Mouse (Mus musculus) WW6 (cell line): ENCODE data around the gene Hemgn.

Experiments
- DNase-seq: peaks from one replicate; pipeline ENCODE4 v3.0.0-alpha.2; 2013; ENCODE audit warnings: low read depth, low spot score

Gene Hemgn

DNA sequence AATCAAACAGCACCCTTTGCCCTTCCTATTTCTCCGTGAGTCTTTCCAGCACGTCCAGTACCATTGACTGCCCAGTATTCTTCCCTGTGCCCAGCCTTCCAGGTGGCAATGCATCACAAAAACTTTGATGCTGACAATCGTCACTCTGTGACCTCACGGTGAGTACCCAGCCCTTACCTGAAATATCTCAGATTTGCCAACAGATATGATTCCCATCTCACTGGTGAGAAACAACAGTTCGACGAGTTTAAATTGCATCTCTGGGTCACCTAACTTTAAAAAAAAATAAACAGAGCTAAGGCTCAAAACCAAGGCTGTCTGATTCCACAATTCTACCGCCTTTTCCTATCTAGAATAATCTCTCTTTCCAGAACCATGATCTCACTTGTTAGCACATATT, at the start of gene Hemgn:
TSS of gene Hemgn (minus strand) at position 101 of the 400 bp plus-strand sequence.
- DNase-seq, result no peak

DNA sequence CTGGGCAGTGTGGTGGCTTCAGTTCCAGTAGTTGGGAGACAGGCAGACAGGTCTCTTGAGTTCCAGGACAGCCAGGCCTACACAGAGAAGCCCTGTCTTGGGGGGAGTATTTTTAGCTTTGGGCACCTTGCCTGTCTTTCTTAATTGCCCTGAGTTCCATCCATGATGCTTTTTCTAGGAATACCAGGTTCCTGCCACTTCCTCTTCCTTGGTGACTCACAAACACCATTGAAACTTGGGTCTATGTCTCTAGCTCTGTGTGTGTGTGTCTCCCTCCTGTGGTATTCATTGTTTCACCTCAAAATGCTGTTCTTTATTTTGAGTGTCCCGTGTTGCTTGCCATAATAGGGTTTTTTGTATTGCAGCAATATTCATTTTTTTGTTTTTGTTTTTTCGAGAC, 45.1 kb upstream of the Hemgn start:
- no peak for DNase-seq

DNA sequence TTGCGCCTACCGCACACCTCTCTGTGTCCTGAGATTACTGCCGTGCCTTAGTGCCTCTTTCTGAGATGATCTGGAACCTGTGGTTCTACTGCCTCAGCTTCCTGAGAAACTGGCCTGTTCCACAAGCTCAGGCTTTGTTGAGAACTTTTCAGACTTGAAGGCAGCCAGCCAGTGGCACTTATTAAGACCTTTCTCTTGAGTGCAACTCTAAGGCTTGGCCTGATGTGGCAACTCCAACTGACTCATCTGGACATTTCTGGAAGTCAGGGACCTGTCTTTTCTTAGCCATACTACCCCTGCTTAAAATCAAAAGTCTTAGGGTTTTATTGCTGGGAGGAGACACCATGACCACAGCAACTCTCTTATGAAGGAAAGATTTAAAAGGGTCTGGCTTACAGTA, 43.9 kb upstream of the Hemgn start:
- DNase-seq, result no peak

DNA sequence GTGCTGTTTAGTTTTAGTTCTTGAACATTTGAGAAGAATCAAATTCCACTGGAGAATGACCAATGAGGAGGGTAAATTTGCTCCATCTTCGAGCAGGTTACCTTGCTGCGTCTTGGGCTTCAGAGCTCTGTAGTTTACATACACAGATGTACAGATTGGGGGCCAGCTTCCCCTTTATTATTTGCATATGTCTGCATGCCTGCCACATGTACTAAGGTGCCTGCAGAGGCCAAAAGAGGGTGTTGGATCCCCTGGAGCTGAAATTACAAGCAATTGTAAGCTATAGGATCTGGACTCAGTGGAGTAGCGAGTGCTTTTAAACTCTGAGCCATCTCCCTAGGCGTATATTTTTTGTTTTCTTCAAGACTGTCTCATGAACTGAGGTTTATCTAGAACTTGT, 43.5 kb upstream of the Hemgn start:
- no peak for DNase-seq

DNA sequence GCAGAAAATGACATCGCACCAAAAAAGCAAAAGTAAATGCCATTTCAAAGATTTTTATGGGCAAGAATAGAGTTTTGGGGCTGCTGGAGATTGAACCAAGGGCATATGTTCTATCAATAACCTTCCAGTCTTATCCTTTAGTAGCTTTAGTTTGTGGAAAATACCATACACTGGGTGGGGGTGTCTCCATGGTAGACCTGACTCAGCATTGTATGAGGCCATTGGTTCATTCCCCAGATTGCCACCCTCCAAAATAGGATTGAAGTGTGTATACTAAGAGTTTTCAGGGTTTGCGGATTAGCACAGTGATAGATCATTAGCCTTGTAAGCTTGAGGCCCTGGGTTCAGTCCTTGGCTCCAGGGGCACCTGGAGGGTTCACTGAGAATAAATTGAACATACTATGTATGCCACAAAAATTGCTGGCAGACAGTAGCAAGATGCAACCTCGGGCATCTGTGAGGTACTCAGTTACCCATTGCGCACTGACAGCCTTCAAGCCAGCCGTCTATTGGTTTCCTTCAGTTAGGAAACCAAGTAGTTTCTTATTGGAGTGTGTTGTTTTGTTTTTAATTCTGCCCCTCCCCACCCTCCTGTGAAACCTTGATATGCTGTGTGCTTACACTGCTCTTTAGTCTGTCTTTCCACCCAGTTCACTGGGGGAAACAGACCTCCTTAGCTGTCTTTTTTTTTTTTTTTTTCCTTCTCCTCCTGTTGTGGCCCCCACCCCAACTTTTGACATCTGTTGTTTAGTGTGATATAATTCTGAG, 41.0 kb upstream of the Hemgn start:
- no peak for DNase-seq

DNA sequence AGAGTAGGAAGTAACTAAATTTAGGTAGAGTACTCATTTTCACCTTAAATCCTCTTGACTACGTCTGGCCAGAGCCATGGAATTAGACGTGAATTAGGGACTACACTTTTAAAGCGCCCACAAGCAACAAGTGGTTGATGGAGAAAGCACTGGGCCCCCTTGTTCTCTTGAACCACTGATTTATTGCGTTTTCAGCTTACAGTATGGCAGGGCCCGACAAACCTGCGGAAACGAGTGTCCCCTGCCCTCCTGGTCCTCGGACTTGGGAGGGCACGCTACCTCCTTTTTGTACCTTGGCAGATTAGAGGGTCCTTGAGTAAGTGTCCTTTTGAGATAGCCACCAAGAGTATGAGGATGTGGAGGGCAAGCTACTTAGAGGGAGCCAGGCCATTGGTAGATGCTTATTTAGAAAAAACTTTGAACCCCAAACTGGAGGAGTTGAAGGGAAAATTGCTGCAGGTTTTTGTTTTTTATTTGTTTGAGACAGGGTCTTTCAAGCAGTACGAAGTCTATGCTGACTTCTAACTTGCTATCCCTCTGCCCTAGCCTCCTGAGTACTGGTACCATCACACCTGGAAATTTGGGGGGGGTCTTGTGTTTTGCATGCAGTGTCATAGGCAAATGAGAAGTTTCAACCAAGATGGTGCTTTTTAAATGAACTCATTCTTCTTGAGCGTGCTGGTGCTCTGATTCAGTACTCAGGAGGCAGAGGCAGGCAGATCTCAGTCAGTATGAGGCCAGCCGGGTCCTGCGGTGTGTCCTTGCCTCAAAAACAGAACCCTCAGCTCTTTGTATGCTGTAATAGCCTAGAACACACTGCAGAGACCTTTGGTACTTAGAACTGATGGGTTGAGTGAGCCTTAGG, 39.8 kb upstream of the Hemgn start:
- no peak for DNase-seq

DNA sequence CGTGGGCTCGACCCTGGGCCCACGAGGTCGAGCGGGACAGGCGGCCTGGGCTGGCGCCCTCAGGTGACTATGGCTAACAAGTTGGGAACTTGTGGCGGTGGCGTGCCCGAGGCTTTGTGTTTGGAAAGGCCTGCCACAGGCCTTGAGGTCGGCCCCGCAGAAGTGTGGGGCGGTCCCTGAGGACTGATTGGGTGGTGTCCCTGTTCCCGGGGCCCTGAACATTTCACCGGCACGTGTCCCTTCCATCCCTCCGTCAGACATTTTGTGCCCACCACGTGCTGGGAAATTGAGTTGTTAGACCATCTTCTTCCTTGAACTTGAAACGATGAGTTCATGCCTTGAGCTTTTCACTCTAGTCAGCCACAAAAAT, 39.2 kb upstream of the Hemgn start:
- no peak for DNase-seq

DNA sequence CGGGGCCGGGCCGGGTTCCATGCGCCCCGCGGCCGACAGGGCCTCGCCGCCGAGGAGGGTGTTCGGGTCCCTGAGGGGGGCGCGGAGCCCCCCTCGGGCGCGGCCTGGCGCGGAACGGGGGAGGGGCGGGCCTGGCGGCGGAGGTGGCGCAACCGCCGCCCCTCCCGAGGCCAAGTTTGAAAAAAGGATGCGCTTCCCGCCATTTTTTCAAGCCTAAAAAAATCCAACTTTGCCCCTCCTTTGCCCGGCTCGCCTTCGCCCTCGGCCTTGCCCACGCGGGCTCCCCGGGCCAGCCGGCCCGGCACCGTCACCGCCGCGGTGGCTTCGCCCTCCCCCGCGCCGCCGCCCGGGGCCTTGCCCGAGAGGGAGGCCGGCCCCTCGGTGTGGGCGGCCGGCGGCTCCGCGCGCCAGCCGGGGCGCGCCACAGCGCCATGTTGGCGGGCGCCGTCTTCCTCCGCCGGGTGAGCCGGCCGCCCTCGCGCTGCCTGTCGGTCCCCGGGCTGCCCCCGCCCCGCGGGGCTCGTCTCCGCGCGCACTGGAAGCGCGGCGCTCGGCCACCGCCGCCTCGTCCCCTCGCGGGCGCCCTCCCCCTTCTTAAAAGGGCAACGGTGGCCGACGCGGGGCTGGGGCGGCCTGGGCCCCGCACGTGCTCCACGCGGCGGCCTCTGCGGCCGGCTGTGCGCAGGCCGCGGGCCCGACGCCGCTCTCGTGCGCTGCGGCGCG, 38.6 kb upstream of the Hemgn start:
- DNase-seq, result no peak

DNA sequence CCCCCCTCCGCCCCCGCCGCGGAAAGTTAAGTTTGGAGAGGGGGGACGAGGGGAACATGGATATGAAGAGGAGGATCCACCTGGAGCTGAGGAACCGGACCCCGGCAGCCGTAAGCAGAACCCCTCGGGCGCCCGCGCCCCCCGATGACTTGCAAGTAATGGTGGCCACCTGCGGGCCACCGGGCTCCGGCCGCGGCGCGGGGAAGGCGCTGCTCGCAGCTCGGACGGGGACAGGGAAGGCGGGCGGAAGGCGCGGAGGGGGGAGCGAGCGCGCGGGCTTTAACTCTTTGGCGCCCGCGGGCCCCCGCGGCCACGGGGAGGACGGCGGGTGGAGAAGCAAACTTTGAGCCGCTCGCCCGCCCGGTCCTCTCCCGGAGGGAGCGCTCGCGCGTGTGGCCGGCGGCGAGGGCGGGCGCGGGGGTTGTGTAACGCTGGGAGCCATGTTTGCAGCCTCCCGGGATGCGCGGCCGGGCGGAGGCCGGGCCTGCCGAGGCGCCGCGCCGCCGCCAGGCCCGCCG, 38.0 kb upstream of the Hemgn start:
- no peak for DNase-seq

DNA sequence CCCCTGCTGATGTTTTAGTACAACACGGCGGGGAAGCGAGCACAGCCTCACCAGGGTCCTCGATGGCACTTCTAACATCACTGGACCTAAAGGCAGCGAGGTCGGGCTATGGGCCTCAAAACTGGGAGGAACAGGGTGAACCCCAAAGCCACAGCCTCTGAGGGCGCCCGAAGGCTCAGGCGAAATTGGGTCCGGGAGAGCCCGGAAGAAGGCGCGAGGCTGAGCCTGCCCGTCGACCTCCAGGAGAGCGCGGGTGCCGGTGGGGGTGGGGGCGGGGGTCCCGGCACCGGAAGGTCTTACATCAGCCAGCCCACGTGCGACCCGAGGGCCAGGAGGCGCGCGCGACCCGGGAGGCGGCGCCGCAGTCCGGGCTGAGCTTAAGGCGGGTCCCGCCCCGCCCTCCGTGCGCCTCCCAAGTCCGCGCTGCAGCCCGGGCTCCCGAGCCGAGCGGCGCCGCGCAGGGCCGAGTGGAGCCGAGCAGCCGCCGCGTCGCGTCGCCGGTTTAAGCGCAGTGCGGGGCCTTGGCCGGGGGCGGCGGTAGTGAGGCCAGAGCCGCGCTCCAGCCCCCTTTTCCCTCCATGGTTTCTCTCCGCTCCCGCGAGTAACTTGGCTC, 37.3 kb upstream of the Hemgn start, which contains the start of gene Anp32b:
TSS of gene Anp32b (plus strand) at position 384 of the 613 bp plus-strand sequence.
- peak; percentile 83 for DNase-seq

DNA sequence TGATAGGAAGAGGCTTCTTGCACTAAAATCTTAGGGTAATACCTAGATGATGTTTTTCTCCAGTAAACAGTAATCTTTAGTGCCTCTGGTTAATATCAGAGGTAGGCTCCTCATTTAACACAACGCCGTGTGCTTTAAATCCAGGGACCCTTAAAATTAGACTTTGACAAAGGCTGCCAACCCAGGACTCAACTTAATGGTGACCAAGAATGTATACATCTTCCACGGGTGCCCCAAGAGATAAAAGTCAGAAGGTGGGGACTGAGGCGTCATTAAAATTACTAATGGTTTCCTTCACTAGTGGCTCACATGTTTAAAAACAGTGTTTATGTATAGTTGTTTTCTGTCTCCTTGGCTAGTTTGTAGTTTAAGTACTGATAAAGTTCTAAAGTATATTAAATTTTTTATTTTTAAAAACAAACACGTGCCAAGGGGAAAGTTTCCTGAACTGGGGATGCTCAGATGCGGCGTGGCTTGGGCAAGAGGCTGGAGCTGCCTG, 36.8 kb upstream of the Hemgn start:
- no peak for DNase-seq

DNA sequence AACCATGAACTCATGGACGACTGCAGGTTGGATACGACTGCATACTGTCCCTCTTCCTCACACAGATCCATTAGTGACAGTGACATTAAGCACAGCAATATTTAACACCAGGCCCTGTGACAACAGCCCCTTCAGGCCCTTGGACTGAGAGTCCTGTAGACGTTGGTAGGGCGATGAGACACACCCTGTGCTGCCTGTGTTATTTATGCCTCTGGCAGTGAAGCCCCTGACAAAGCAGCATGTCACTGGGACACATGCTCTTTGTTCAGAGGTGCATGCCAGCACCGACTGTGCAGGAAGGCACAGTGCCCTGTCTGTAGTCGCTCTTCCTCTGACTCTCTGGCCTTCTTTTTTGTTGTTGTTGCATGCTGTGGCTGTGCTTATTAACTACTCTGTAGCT, 35.6 kb upstream of the Hemgn start:
- no peak for DNase-seq

DNA sequence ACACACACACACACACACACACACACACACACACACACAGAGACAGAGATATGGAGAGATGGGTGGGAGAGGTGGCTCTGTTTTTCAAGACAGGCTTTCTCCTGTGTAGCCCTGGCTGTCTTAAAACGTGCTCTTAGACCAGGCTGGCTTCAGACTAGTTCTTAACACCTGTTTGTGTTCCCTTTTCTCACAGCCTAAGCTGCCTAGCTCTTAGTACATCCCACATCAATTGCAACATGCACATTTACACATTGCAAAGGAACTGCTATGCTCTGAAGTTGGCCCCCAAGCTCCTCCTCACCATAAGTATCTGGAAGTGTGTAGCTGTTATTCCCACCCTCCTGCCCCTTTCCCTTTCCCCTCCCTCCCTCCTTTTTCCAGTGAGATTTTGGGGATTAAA, 34.2 kb upstream of the Hemgn start:
- DNase-seq, result no peak

DNA sequence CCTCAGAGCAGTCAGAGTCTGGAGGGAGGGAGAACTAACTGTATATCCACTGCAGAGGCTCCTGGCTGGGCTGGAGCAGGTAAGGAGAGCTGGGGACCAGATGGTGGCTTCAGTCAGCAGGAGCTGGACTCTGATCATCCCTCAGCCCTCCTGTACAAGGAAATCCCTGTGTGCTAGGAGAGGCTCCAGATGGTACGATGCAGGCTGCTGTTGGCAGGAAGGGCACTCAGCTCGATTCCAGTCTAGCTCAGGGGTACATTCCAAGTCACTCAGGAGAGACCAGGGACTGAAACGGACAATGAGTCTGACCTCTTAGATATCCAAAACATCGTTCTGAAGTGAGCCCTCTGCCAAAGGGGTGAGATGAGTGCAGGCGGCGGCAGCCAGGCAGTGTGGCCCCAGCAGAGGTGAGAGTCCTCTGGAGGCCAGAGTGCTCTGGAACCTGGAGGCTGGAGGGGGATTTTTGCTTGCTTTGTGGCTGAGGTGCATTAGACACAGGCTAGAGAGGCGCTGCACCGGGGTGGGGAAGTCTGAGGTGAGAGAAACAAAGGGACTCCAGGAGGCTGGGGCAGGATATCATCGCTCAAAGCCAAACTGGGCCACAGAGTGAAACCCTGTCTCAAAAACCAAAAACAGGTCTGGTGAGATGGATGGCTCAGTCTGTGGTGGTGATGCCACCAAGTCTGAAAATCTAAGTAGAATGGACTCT, 32.1 kb upstream of the Hemgn start:
- DNase-seq, result no peak

DNA sequence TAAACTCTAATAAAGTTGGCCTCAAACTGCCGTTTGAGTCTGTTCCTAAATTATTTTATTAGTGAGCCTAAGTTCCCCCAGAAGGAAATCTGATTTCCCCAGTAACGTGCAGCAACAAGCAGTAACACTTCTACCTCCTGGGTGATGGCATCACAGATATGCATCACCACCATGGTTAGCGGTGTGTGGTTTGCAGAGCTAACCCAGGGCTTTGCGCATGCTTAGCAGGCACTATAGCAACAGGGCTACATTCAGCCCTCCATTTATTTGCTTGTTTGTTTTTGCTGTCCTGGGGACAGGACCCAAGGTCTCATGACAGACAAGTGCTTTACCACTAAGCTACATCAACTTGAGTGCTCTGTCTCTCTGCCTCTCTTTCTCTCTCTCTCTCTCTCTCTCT, 29.2 kb upstream of the Hemgn start:
- no peak for DNase-seq

DNA sequence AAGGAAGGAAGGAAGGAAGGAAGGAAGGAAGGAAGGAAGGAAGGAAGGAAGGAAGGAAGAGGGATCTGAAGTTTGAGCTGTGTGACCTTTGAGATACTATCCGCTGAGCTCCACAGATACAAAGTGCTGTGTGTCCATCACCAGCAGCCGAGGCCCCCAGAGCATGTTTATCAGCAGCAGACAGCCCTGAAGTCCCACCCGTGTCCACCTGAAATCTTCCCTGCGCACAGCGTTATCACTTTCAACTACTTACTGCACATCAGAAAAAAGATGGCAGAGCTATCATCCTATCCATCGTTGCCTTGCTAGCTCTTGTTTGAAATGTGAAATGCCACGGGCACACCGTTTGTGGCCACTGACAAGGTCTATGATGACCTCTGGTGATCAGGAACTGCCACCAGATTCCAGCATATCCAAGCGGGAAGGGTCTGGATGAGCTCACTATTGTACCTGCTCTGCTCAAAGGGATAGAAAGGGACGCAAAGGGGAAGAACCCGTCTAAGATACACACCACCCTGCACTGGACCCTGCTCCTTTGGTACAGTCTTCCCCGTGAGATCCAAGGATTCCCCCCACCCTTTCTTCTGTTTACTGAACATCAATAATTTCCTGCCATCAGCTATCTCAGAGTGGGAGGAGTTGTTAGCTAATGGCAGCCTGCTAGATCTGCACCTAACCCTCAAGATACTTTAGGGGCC, 19.2 kb upstream of the Hemgn start:
- DNase-seq, result no peak

DNA sequence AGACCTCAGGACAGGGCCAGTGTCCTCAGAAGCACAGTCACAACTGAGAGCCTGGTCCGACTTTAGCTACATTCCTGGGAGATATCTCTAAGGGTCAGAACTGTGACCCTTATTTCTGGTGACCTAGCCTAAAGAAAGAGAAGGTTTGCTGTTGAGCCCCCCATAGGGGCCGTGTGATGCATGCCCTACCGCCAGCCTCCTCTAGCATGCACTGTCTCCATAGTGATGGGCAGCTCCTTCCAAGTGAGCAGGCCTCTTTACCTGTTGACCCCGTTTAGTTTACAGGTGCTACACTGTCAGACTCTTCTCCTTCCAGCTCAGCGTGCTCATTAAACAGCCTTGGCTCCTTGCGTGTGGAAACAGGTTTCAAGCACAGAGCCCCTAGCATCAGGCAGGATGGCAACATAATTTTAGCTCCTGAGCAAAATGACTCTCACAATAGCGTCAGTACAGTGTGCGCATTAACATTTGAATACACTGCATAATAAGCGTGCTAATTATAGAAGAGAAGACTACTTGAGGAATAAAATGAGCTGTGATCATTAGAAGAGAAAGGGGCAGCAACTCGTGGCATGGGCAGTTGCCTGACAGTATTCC, 15.7 kb upstream of the Hemgn start:
- no peak for DNase-seq

DNA sequence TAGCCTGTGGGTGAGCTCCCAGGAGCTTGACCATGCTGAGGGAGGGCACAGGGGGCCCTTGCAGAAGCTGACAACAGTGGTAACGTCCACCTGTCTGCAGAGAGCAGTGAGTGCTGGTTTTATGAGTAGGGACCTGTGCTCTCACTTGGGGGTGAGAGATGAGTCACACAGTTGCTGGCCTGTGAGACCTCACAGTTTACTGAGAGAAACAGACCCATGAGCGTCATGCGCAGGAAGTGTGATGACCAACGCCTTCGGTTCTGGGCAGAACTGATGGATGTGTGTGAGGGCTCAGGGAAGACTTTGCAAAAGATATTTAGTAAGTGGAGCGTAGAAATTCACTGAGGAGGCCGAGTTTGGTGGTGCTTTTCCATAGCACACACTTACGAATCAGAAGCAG, 9.3 kb upstream of the Hemgn start:
- DNase-seq, result no peak

DNA sequence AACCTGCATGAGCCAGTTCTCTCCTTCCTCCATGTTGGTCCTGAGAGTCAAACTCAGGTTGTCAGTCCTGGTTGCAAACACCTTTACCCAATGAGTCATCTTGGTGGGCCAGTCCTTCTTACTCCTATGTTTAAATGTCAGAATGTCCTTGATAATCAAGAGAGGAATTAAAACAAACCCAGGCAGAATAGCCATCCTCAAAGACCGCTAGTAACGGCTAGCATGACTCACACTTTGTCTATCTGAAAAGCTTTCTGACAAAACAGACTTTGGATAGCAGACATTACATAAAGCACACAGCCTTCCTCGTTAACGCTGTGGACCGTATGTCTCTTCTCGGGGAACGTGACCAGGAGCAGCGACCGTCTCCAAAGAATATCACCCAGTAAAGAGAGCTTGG, 5.5 kb upstream of the Hemgn start:
- no peak for DNase-seq

DNA sequence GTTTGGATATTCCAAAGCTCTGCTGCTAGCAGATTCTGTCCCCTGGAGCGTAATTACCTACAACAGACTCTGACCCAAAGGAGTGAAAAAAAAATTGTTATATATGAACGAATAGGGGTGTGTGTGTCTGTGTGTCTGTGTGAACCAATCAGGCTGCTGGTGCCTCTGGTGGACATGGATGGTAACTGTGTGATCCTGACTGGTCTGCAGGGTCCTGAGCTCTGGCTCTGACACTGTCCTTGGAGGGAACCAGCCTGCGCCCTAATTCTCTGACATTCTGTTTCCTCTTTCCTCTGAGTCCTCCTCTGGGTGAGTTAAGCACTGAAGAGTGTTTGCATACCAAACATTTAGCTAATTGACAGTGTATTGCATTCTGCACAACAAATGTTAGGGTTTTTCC, 4.2 kb upstream of the Hemgn start:
- DNase-seq, result no peak
